Mouse (Mus musculus): ENCODE measurements around the gene Nptxr. TPM values are rescaled to one million over a fixed set of nuclear protein-coding genes. Genes with fewer than 3 reads are reported as not detected.

The Nptxr gene
- 7.2 and 8.0 TPM in 2 replicates for polyA plus RNA-seq (2016; fragmentation: Nextera tagmentation; extraction: Ambion mirVana)

GRCm38 (mm10) chr15:79804352-79805071 lies at the start of gene Nptxr:
TSS of gene Nptxr (minus strand) at chr15:79804766.
- H3K27me3 ChIP-seq: peaks cover 73% of the 10 kb centered on the region
- WGBS: under 1% methylated on average over 61 of the region's 91 CpGs
- peak; percentile 83 for ATAC-seq (ENCODE audit: low FRiP score)
- H3K36me3 ChIP-seq (replicated peaks): no peaks in the 10 kb centered on the region
- H3K4me1 ChIP-seq: peaks cover 20% of the 10 kb centered on the region
- H3K4me2 ChIP-seq: peak within 1 kb of the TSS; percentile 92
- peak within 1 kb of the TSS; percentile 69 for H3K9ac ChIP-seq
- H3K9me3 ChIP-seq: no peaks in the 10 kb centered on the region
- peak within 1 kb of the TSS; percentile 64 for H3K4me3 ChIP-seq (replicated peaks)
- H3K27ac ChIP-seq: peak within 1 kb of the TSS; percentile 58

- WGBS: 90% methylated on average over 2 of the region's 2 CpGs
- ATAC-seq (ENCODE audit: low FRiP score): no peak
Observed at GRCm38 (mm10) chr15:79850143-79850542, 45.6 kb upstream of the Nptxr start.

GRCm38 (mm10) chr15:79847100-79847499 lies 42.5 kb upstream of the Nptxr start:
- H3K4me1 ChIP-seq: peaks cover 10% of the 10 kb centered on the region
- no peaks in the 10 kb centered on the region for H3K27me3 ChIP-seq
- ATAC-seq (ENCODE audit: low FRiP score): no peak
- no peak overlapping the region for H3K9ac ChIP-seq
- H3K36me3 ChIP-seq (replicated peaks): no peaks in the 10 kb centered on the region
- H3K4me3 ChIP-seq (replicated peaks): no peak overlapping the region
- 0 out of 2 replicates have a peak, but pooled peaks cover 3% of the 10 kb centered on the region for H3K9me3 ChIP-seq
- H3K4me2 ChIP-seq: no peak overlapping the region
- 22% methylated on average over 5 of the region's 5 CpGs for WGBS
- no peak overlapping the region for H3K27ac ChIP-seq

More at GRCm38 (mm10) chr15:79850143-79850542, 45.6 kb upstream of the Nptxr start:
- no peaks in the 10 kb centered on the region for H3K27me3 ChIP-seq
- peaks cover 10% of the 10 kb centered on the region for H3K4me1 ChIP-seq
- H3K9me3 ChIP-seq: 0 out of 2 replicates have a peak, but pooled peaks cover 3% of the 10 kb centered on the region
- no peak overlapping the region for H3K9ac ChIP-seq
- no peak overlapping the region for H3K4me2 ChIP-seq
- H3K4me3 ChIP-seq (replicated peaks): no peak overlapping the region
- no peaks in the 10 kb centered on the region for H3K36me3 ChIP-seq (replicated peaks)
- H3K27ac ChIP-seq: no peak overlapping the region

GRCm38 (mm10) chr15:79845986-79846385 lies 41.4 kb upstream of the Nptxr start:
- no peak overlapping the region for H3K9ac ChIP-seq
- no peak for ATAC-seq (ENCODE audit: low FRiP score)
- H3K36me3 ChIP-seq (replicated peaks): no peaks in the 10 kb centered on the region
- no peak overlapping the region for H3K4me3 ChIP-seq (replicated peaks)
- H3K9me3 ChIP-seq: 0 out of 2 replicates have a peak, but pooled peaks cover 3% of the 10 kb centered on the region
- no peak overlapping the region for H3K27ac ChIP-seq
- H3K27me3 ChIP-seq: 0 out of 2 replicates have a peak, but pooled peaks cover 4% of the 10 kb centered on the region
- H3K4me1 ChIP-seq: peaks cover 10% of the 10 kb centered on the region
- H3K4me2 ChIP-seq: no peak overlapping the region
- WGBS: 76% methylated on average over 4 of the region's 4 CpGs

- WGBS: 83% methylated on average over 3 of the region's 3 CpGs
- peaks cover 10% of the 10 kb centered on the region for H3K4me1 ChIP-seq
- no peak overlapping the region for H3K4me3 ChIP-seq (replicated peaks)
- ATAC-seq (ENCODE audit: low FRiP score): no peak
- 0 out of 2 replicates have a peak, but pooled peaks cover 4% of the 10 kb centered on the region for H3K27me3 ChIP-seq
- H3K9ac ChIP-seq: no peak overlapping the region
- H3K27ac ChIP-seq: no peak overlapping the region
- no peak overlapping the region for H3K4me2 ChIP-seq
- no peaks in the 10 kb centered on the region for H3K36me3 ChIP-seq (replicated peaks)
- H3K9me3 ChIP-seq: no peaks in the 10 kb centered on the region
Observed at GRCm38 (mm10) chr15:79842985-79843384, 38.4 kb upstream of the Nptxr start.

GRCm38 (mm10) chr15:79840281-79840680 lies 35.7 kb upstream of the Nptxr start:
- H3K36me3 ChIP-seq (replicated peaks): no peaks in the 10 kb centered on the region
- H3K27me3 ChIP-seq: 0 out of 2 replicates have a peak, but pooled peaks cover 9% of the 10 kb centered on the region
- no peak overlapping the region for H3K27ac ChIP-seq
- H3K9me3 ChIP-seq: no peaks in the 10 kb centered on the region
- no peak for ATAC-seq (ENCODE audit: low FRiP score)
- H3K4me2 ChIP-seq: no peak overlapping the region
- no peak overlapping the region for H3K9ac ChIP-seq
- peaks cover 8% of the 10 kb centered on the region for H3K4me1 ChIP-seq
- WGBS: 80% methylated on average over 2 of the region's 2 CpGs
- no peak overlapping the region for H3K4me3 ChIP-seq (replicated peaks)

- H3K36me3 ChIP-seq (replicated peaks): peaks cover 6% of the 10 kb centered on the region; the same call in 1 of the 2 replicates
- peak overlapping the region; percentile 65; the same call in 1 of the 2 replicates for H3K4me3 ChIP-seq (replicated peaks)
- 0 out of 2 replicates have a peak, but pooled peaks cover 5% of the 10 kb centered on the region for H3K27me3 ChIP-seq
- WGBS: 52% methylated on average over 9 of the region's 9 CpGs
- H3K4me1 ChIP-seq: peaks cover 44% of the 10 kb centered on the region
- H3K9me3 ChIP-seq: no peaks in the 10 kb centered on the region
- H3K27ac ChIP-seq: peak overlapping the region; percentile 96
- no peak for ATAC-seq (ENCODE audit: low FRiP score)
- H3K9ac ChIP-seq: peak overlapping the region; percentile 59; the same call in 1 of the 2 replicates
- H3K4me2 ChIP-seq: peak overlapping the region; percentile 95
Observed at GRCm38 (mm10) chr15:79834881-79835260, 30.3 kb upstream of the Nptxr start.

GRCm38 (mm10) chr15:79834130-79834880 lies 29.7 kb upstream of the Nptxr start, which contains the start of the genes Npcd and Cbx6:
TSS of gene Npcd (minus strand) at chr15:79834237.
TSS of gene Cbx6 (minus strand) at chr15:79834688.
- H3K27ac ChIP-seq: peak within 1 kb of the TSS; percentile 96
- H3K27me3 ChIP-seq: 0 out of 2 replicates have a peak, but pooled peaks cover 5% of the 10 kb centered on the region
- H3K4me1 ChIP-seq: peaks cover 50% of the 10 kb centered on the region
- no peaks in the 10 kb centered on the region for H3K9me3 ChIP-seq
- WGBS: 2% methylated on average over 53 of the region's 58 CpGs
- ATAC-seq (ENCODE audit: low FRiP score): peak; percentile 90
- H3K36me3 ChIP-seq (replicated peaks): peaks cover 6% of the 10 kb centered on the region; the same call in 1 of the 2 replicates
- peak within 1 kb of the TSS; percentile 95 for H3K4me2 ChIP-seq
- peak within 1 kb of the TSS; percentile 65 for H3K4me3 ChIP-seq (replicated peaks)
- H3K9ac ChIP-seq: peak within 1 kb of the TSS; percentile 85

- peak; percentile 5; the same call in 1 of the 2 replicates for ATAC-seq (ENCODE audit: low FRiP score)
- H3K4me3 ChIP-seq (replicated peaks): peak overlapping the region; percentile 65
- H3K4me1 ChIP-seq: peaks cover 58% of the 10 kb centered on the region
- H3K27ac ChIP-seq: peak overlapping the region; percentile 96
- H3K9me3 ChIP-seq: no peaks in the 10 kb centered on the region
- H3K4me2 ChIP-seq: peak overlapping the region; percentile 95
- peak overlapping the region; percentile 85 for H3K9ac ChIP-seq
- under 1% methylated on average over 41 of the region's 41 CpGs for WGBS
- H3K36me3 ChIP-seq (replicated peaks): peaks cover 13% of the 10 kb centered on the region
- H3K27me3 ChIP-seq: 0 out of 2 replicates have a peak, but pooled peaks cover 5% of the 10 kb centered on the region
Observed at GRCm38 (mm10) chr15:79833251-79834050, 28.9 kb upstream of the Nptxr start.

- peak overlapping the region; percentile 65 for H3K4me3 ChIP-seq (replicated peaks)
- 19% methylated on average over 18 of the region's 18 CpGs for WGBS
- 0 out of 2 replicates have a peak, but pooled peaks cover 2% of the 10 kb centered on the region for H3K27me3 ChIP-seq
- no peaks in the 10 kb centered on the region for H3K9me3 ChIP-seq
- peaks cover 70% of the 10 kb centered on the region for H3K4me1 ChIP-seq
- peaks cover 25% of the 10 kb centered on the region for H3K36me3 ChIP-seq (replicated peaks)
- peak overlapping the region; percentile 95 for H3K4me2 ChIP-seq
- peak; percentile 40; the same call in 1 of the 2 replicates for ATAC-seq (ENCODE audit: low FRiP score)
- peak overlapping the region; percentile 96 for H3K27ac ChIP-seq
- H3K9ac ChIP-seq: peak overlapping the region; percentile 85
Observed at GRCm38 (mm10) chr15:79832064-79832900, 27.7 kb upstream of the Nptxr start.

- no peaks in the 10 kb centered on the region for H3K27me3 ChIP-seq
- H3K4me2 ChIP-seq: no peak overlapping the region
- peaks cover 41% of the 10 kb centered on the region for H3K36me3 ChIP-seq (replicated peaks)
- 0 out of 2 replicates have a peak overlapping the region, but pooled peaks have one; percentile 9 for H3K27ac ChIP-seq
- 0 out of 2 replicates have a peak, but pooled peaks have one; percentile 7 for ATAC-seq (ENCODE audit: low FRiP score)
- H3K4me3 ChIP-seq (replicated peaks): no peak overlapping the region
- H3K4me1 ChIP-seq: peaks cover 79% of the 10 kb centered on the region
- no peaks in the 10 kb centered on the region for H3K9me3 ChIP-seq
- no peak overlapping the region for H3K9ac ChIP-seq
- WGBS: 7% methylated on average over 4 of the region's 4 CpGs
Observed at GRCm38 (mm10) chr15:79830388-79830787, 25.8 kb upstream of the Nptxr start.
